Mouse (Mus musculus) heart, embryonic 14.5 days (tissue): ENCODE results near the gene Ulk4. TPM values are rescaled to one million over a fixed set of nuclear protein-coding genes. Genes with fewer than 3 reads are reported as not detected.

Experiments
- ATAC-seq: fragments of 200-750 bp; cut with Nextera tagmentation; 2 replicates; pipeline ENCODE4 v1.8.0; 2017; ENCODE audit warnings: low read depth, moderate TSS enrichment; ENCODE audit not compliant: insufficient number of reproducible peaks, insufficient read depth, low FRiP score
- H3K27ac ChIP-seq, 2 experiments: fragments of 200-500 bp in 1 of 2; fragments of 300-500 bp in 1 of 2; sonication (generic) in 1 of 2; replicated peaks in 1 of 2; 2 replicates each; pipeline ENCODE4 v1.5.1; 2012 to 2014; ENCODE audit warnings: low read depth in 2 of 2, low read length in 2 of 2, control low read depth in 1 of 2, mild to moderate bottlenecking in 1 of 2, mixed read lengths in 1 of 2; ENCODE audit not compliant: control insufficient read depth in 1 of 2, insufficient read depth in 1 of 2
- H3K27me3 ChIP-seq: fragments of 300-500 bp; sonication (generic); 2 replicates; pipeline ENCODE4 v1.6.1; 2014; ENCODE audit warnings: mild to moderate bottlenecking, low read length, control low read depth; ENCODE audit not compliant: control insufficient read depth, insufficient read depth
- H3K36me3 ChIP-seq: fragments of 300-500 bp; sonication (generic); 2 replicates; pipeline ENCODE4 v1.6.1; 2014; ENCODE audit warnings: mild to moderate bottlenecking, control low read depth, low read length, mixed read lengths; ENCODE audit not compliant: control insufficient read depth, insufficient read depth
- H3K4me1 ChIP-seq, 2 experiments: fragments of 200-500 bp in 1 of 2; fragments of 300-500 bp in 1 of 2; sonication (generic) in 1 of 2; 2 replicates each; pipeline ENCODE4 v1.6.1; 2012 to 2014; ENCODE audit warnings: low read length in 2 of 2, control low read depth in 1 of 2, mixed read lengths in 1 of 2; ENCODE audit not compliant: control insufficient read depth in 2 of 2, insufficient read depth in 2 of 2
- H3K4me2 ChIP-seq: fragments of 300-500 bp; sonication (generic); 2 replicates; pipeline ENCODE4 v1.6.1; 2014; ENCODE audit warnings: mild to moderate bottlenecking, low read length
- H3K4me3 ChIP-seq, 2 experiments: fragments of 200-500 bp in 1 of 2; fragments of 300-500 bp in 1 of 2; sonication (generic) in 1 of 2; 2 replicates each; pipeline ENCODE4 v1.5.1; 2012 to 2014; ENCODE audit warnings: low read length in 2 of 2, mild to moderate bottlenecking in 2 of 2, control low read depth in 1 of 2, low read depth in 1 of 2, moderate library complexity in 1 of 2; ENCODE audit not compliant: control insufficient read depth in 1 of 2, insufficient read depth in 1 of 2
- H3K9ac ChIP-seq: fragments of 300-500 bp; sonication (generic); 2 replicates; pipeline ENCODE4 v1.6.1; 2014; ENCODE audit warnings: mild to moderate bottlenecking, low read length
- H3K9me3 ChIP-seq: fragments of 300-500 bp; sonication (generic); 2 replicates; pipeline ENCODE4 v1.6.1; 2016; ENCODE audit warnings: low read length, control low read depth; ENCODE audit not compliant: control insufficient read depth
- WGBS: fragments of 180-500 bp; shearing (Covaris S2); extraction: QIAGEN DNeasy Blood & Tissue Kit; methylation state at CpG from one replicate; pipeline ENCODE4 v1.1.7; 2014; 5-methylcytosine and 5-hydroxymethylcytosine counted together
- polyA plus RNA-seq: library from polyadenylated mRNA; unstranded; fragments of >200 nt; fragmentation: Nextera tagmentation; extraction: Ambion mirVana; gene quantifications from 2 replicates; pipeline ENCODE4 v1.2.1, GENCODE M21; 2014

The Ulk4 gene
- polyA plus RNA-seq, 1 experiment from 2014 or later, result 95.4 TPM

DNA sequence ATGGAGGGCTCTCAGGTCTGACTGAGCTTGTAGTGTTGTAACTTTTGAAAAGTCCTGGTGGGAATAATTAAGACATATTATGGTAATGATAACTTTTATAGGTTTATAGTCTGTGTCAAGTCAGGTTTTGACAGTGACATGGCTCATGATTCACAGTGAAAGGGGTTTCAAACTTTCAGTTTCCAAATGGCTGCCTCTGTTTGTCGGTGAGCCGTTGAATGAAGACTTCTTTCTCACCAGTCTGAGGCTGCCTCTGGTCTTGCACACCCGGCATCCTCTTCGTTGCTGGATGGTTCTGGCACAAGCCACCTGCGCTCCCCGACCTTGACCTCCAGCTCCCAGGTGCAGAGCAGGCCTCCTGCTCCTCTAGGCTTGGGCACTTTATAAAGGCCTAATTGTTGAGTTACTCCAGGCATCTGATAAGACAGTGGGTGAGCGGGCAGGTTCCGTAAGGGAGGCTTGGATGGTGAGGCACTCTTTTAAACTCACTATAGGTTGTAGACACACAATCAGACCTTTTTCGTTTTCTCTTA lies 22.3 kb upstream of the Ulk4 start:
- peaks cover 32 to 45% of the 10 kb centered on the region in 2 experiments for H3K4me1 ChIP-seq
- WGBS, result 61% methylated on average over 9 of the region's 9 CpGs
- H3K9ac ChIP-seq, result peak overlapping the region; percentile 99
- H3K4me3 ChIP-seq, result peak overlapping the region; percentile 20 to 90
- H3K36me3 ChIP-seq, result peaks cover 3% of the 10 kb centered on the region; the same call in 1 of the 2 replicates
- no peaks in the 10 kb centered on the region for H3K27me3 ChIP-seq
- H3K9me3 ChIP-seq, result no peaks in the 10 kb centered on the region
- no peak for ATAC-seq
- H3K27ac ChIP-seq, result no peak overlapping the region
- H3K4me2 ChIP-seq, result peak overlapping the region; percentile 97

DNA sequence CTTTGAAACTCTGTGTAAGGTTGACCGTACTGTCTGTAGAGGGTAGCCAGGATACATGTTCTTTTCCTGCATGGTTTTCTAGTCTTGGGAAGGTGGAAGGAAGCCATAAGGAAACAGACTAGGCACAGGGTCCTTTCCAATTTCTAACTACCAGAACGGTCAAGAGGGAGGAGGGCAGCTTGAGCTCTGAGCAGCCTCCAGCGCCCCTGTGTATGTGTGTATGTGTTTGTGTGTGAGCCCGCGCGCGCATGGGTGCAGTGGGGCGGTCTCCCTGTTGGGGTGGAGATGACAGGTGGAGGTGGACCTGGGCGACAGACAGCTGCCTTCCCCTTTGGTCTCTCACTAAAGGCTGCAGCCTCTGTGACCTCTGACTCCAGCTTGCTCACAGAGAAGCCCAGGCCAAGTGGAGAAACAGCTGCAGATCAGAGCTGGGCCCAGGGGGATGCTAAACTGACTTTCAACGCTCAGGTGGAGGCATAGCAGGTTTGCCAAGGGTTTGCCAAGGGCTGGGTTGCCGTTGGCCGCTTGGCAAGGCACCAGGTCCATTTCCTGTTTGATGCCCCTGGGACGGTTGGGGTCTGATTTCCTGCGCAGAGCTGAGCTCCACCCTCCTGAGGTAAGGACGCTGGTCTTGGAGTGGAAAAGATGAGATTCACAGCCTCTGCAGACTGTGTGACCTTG lies 21.6 kb upstream of the Ulk4 start:
- Histone ChIP-seq H3K4me1 (peaks cover 28 to 37% of the 10 kb centered on the region in 2 experiments), H3K4me3 (peak overlapping the region; percentile 85 to 90), H3K27ac (peak overlapping the region; percentile 84 to 86), H3K9ac (peak overlapping the region; percentile 99), H3K36me3 (peaks cover 3% of the 10 kb centered on the region; the same call in 1 of the 2 replicates), H3K9me3 (no peaks in the 10 kb centered on the region), H3K27me3 (no peaks in the 10 kb centered on the region), H3K4me2 (peak overlapping the region; percentile 97)
- no peak for ATAC-seq
- 21% methylated on average over 15 of the region's 15 CpGs for WGBS

DNA sequence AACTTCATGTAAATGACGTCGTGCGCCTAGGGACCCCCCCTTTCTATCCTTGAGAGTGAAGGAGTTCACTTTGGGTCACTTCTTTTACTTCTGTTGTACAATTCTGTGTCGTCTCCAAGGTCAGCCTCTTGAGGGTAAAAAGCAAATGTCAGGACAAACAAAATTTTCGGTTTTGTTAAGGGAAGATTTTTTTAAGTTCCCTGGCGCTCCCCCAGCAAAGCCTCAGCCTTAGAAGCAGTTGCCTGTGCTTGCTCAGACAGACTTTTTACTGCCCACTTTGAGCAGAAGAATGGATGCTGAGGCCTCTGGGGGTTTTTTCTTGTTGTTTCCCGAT lies 21.0 kb upstream of the Ulk4 start:
- no peaks in the 10 kb centered on the region for H3K9me3 ChIP-seq
- peak overlapping the region; percentile 97 for H3K4me2 ChIP-seq
- H3K27ac ChIP-seq, result peak overlapping the region; percentile 84 to 86
- no peak for ATAC-seq
- H3K4me1 ChIP-seq, result peaks cover 26 to 32% of the 10 kb centered on the region in 2 experiments
- peak overlapping the region; percentile 99 for H3K9ac ChIP-seq
- H3K36me3 ChIP-seq, result peaks cover 3% of the 10 kb centered on the region; the same call in 1 of the 2 replicates
- peak overlapping the region; percentile 85 to 90 for H3K4me3 ChIP-seq
- H3K27me3 ChIP-seq, result no peaks in the 10 kb centered on the region
- 2% methylated on average over 7 of the region's 7 CpGs for WGBS

DNA sequence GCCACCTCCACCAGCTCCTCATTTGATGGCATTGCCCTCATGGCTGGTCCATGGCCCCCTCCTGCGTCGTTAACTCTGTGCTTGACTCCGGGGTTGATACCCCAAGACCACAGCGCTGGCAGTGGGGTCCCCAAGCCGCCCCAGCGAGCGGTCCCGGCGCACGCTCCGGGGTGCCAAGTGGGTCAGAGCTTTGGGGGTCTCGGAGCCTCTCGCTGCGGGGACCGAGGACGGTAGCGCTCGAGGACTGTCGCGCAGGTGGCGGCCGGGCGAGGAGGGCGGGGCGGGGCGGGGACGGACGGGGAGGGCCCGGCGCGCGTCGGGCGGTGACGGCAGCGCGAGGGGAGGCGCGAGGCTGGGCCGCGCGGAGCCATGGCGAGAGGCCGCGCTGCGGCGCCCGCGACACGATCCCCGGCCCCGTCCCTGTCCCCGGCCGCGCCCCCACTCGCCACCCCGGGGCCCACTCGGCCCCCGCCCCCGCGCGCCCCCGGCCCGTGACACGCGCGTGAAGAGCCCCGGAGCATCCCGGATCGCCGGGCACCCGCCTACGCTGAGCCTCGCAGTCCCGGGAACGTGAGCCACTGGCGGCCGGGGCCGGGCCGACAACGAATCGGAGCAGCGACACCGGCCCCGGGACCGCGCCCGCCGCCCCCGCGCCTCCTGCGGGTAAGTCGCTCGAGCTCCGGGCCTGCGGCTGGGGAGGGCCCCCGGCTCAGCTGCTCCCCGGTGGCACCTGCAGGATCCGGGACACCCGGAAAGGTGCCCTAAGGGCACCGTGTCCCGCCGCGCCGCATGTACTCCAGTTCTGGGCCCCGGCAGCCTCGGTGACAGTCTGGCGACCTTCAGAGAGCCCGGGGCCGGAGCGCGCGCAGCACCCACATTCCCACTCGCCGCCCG lies 20.4 kb upstream of the Ulk4 start, which contains the start of gene Trak1:
Gene Trak1 (plus strand): TSS at position 332 of the 894 bp plus-strand sequence.
- Histone ChIP-seq H3K4me2 (peak within 1 kb of the TSS; percentile 97), H3K27me3 (no peaks in the 10 kb centered on the region), H3K4me1 (peaks cover 26 to 31% of the 10 kb centered on the region in 2 experiments), H3K9ac (peak within 1 kb of the TSS; percentile 99), H3K27ac (peak within 1 kb of the TSS; percentile 84 to 86), H3K9me3 (no peaks in the 10 kb centered on the region), H3K36me3 (peaks cover 3% of the 10 kb centered on the region; the same call in 1 of the 2 replicates), H3K4me3 (peak within 1 kb of the TSS; percentile 85 to 90)
- peak; percentile 86 for ATAC-seq
- under 1% methylated on average over 98 of the region's 116 CpGs for WGBS

DNA sequence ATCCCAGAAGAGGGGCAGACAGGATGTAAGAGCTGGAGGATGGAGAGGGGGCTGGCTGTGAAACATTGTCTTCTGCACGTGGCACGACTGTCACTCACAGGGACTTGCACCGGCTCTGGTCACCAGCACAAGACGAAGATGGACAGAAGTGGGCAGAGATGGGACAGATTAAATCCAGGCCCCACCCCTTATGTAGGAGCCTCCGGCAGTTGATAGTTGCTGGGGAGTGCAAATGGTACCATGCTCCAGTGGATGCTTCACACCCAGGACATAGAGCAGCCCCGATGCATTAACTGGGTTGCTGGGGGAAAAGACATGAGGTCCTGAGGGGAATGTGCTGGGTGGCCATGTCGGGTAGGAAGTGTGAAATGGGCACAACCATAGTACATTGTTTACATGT lies 18.2 kb upstream of the Ulk4 start:
- WGBS, result 68% methylated on average over 7 of the region's 7 CpGs
- Histone ChIP-seq H3K27me3 (no peaks in the 10 kb centered on the region; the same call in 1 of the 2 replicates), H3K9me3 (peaks cover under 1% of the 10 kb centered on the region; the same call in 1 of the 2 replicates), H3K36me3 (peaks cover 3% of the 10 kb centered on the region; the same call in 1 of the 2 replicates), H3K4me2 (no peak overlapping the region), H3K27ac (no peak overlapping the region), H3K4me3 (no peak overlapping the region), H3K9ac (no peak overlapping the region), H3K4me1 (peaks cover 18% of the 10 kb centered on the region in 2 experiments)
- ATAC-seq, result no peak

DNA sequence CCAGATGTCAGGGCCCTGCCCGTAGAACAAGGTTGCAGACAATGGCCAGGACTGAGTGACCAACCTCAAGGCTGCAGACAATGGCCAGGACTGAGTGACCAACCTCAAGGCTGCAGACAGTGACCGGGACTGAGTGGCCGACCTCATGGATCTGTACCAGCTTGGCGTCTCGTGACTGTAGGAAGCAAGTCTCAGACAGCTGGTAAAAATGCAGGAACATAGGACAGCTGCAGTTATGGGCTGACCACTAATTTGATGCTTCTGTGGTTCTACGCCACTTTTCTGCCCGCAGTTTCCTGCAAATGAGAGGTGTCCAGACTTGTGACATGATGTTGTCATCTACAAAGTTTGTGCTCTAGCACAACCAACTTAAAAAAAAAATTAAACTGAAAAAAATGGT lies 16.2 kb upstream of the Ulk4 start:
- Histone ChIP-seq H3K4me2 (no peak overlapping the region), H3K4me3 (no peak overlapping the region), H3K4me1 (peaks cover 0 to 3% of the 10 kb centered on the region in 2 experiments; a peak in 1 of 4 replicates), H3K36me3 (no peaks in the 10 kb centered on the region), H3K9ac (no peak overlapping the region), H3K9me3 (peaks cover 7% of the 10 kb centered on the region), H3K27ac (no peak overlapping the region), H3K27me3 (no peaks in the 10 kb centered on the region; the same call in 1 of the 2 replicates)
- 80% methylated on average over 7 of the region's 7 CpGs for whole genome bisulfite sequencing
- ATAC-seq, result no peak

DNA sequence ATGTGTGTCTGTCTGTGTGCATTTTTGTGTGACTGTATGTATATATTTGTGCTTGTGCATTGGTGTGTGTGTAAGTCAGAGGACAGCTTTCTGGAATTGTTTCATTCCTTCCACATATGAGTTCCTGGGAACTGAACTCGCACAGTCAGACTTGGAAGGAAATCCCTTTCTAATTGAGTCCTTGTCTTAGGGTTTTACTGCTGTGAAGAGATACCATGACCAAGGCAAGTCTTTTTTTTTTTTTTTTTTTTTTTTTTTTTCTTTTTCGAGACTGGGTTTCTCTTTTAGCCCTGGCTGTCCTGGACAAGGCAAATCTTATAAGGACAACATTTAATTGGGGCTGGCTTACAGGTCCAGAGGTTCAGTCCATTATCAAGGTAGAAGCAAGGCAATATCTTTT lies 14.3 kb upstream of the Ulk4 start:
- H3K4me3 ChIP-seq, result no peak overlapping the region
- H3K9ac ChIP-seq, result no peak overlapping the region
- no peak for ATAC-seq
- no peak overlapping the region for H3K4me2 ChIP-seq
- 0 out of 4 replicates have a peak, but pooled peaks cover 0 to under 1% of the 10 kb centered on the region in 2 experiments for H3K4me1 ChIP-seq
- H3K27ac ChIP-seq, result no peak overlapping the region
- H3K9me3 ChIP-seq, result peaks cover 7% of the 10 kb centered on the region
- no peaks in the 10 kb centered on the region; the same call in 1 of the 2 replicates for H3K27me3 ChIP-seq
- 50% methylated on average over 2 of the region's 2 CpGs for WGBS
- no peaks in the 10 kb centered on the region for H3K36me3 ChIP-seq
